Mouse (Mus musculus): ENCODE measurements around the gene Tuba4a. TPM values are rescaled to one million over a fixed set of nuclear protein-coding genes. Genes with fewer than 3 reads are reported as not detected.
"Not testable (repeated sequence)": the region's sequence is repeated elsewhere in the genome, so short reads cannot be mapped to it uniquely, and the experiment has no call there.

Tuba4a gene
- polyA plus RNA-seq, 1 experiment = 391 TPM

DNA sequence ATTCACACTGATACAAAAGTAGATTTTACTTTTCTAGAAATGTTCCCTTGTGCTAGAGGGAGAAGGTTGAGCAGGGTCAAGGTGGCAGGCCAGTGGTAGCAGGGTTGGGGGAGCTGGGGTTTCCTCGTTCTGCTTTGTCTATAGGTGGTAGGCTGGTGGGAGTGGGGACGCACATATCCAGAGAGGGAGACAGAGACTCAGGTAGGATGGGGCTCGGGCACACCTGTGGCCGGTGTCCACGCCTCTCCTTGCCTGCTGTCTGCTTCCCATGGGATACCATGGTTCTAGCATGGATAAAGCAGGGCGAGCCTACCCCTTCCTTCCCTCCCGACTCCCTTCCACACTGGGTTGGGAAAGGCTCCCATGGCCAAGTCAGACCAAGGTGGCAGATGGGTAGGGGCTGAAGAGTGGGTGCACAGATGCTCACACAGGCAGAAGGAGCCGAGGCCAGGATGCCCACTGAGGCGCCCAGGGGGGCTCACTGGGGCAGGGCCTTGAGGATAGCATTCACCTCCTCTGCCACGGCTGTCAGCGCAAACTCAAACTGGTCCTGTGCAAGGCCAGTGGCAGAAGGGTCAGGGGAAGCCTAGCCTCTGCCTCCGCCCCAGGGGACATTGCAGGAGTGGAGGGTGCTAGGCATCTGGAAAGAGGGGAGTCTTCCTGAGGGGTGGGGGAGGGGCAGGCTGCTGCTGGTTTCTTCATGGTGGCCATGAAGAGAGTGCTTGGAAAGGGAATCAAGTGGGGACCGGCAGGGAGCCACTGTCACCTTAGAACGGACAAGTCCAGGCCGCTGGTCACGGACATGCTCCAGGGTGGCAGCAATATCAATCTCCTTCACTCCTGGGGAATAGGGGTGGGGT is 27.6 kb upstream of the Tuba4a start:
- TF ChIP-seq POLR2A (IDR thresholded peaks at IDR 0.05; ENCODE audit: borderline replicate concordance, insufficient read depth, low read length) (no peak), CTCF (IDR thresholded peaks at IDR 0.05; ENCODE audit: borderline replicate concordance, insufficient read depth, low read depth, low read length) (no peak)
- peak overlapping the region; percentile 64; the same call in 1 of the 2 replicates for H3K27ac ChIP-seq (ENCODE audit: insufficient read depth, low read length)

GRCm38 (mm10) chr1:75244836-75245235 is 25.2 kb upstream of the Tuba4a start:
- TF ChIP-seq CTCF (IDR thresholded peaks at IDR 0.05; ENCODE audit: borderline replicate concordance, insufficient read depth, low read depth, low read length) = no peak
- no peak for TF ChIP-seq POLR2A (IDR thresholded peaks at IDR 0.05; ENCODE audit: borderline replicate concordance, insufficient read depth, low read length)
- no peak overlapping the region for H3K27ac ChIP-seq (ENCODE audit: insufficient read depth, low read length)
- H3K4me3 ChIP-seq (replicated peaks; ENCODE audit: insufficient read depth, low read depth, low read length) = no peak overlapping the region
- DNase-seq = peak; percentile 58 to 63
- WGBS = 18% methylated on average over 4 of the region's 4 CpGs
- peaks cover 26% of the 10 kb centered on the region for H3K4me1 ChIP-seq (ENCODE audit: control insufficient read depth, insufficient read depth, low read length)
- H3K27me3 ChIP-seq (ENCODE audit: control insufficient read depth, insufficient read depth, low read length) = no peaks in the 10 kb centered on the region

More for the DNA sequence above, 27.6 kb upstream of the Tuba4a start:
- Histone ChIP-seq H3K27me3 (ENCODE audit: control insufficient read depth, insufficient read depth, low read length) (no peaks in the 10 kb centered on the region), H3K4me3 (replicated peaks; ENCODE audit: insufficient read depth, low read depth, low read length) (no peak overlapping the region), H3K4me1 (ENCODE audit: control insufficient read depth, insufficient read depth, low read length) (peaks cover 40% of the 10 kb centered on the region)
- no peak for DNase-seq
- 64% methylated on average over 16 of the region's 16 CpGs for WGBS

DNA sequence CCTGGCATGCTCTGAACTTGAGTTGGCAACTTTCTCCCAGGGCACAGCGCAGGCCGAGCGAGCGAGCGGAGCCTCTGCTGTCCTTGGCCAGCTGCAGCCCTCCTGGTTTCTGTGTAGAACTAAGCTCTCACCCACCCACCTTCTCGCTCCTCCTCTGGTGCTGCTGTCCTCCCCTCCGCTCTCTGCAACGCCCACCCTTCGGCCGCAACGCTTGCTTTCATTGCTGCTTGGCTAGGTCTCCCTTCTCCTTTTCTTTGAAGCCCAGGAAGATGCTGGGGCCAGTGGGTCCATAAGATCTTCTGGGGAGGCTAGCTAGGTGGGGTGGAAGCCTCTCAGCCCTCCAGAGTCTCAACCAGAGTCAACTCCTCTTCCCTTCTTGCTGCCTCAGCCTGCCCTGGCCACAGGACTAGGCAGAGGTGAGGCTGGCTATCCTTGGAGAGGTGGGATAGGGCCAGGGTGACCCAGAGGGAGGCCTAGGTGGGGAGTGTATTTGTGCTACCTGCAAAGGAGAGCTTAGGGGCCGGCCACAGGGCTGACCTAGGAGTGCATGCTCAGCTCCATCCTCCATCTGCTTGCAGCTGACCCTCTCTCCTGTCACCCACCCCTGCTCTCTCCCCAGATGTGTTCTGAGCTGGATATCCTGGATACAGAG is 24.6 kb upstream of the Tuba4a start:
- H3K27ac ChIP-seq (ENCODE audit: insufficient read depth, low read length) = no peak overlapping the region
- WGBS = 78% methylated on average over 12 of the region's 12 CpGs
- no peak for TF ChIP-seq CTCF (IDR thresholded peaks at IDR 0.05; ENCODE audit: borderline replicate concordance, insufficient read depth, low read depth, low read length)
- TF ChIP-seq POLR2A (IDR thresholded peaks at IDR 0.05; ENCODE audit: borderline replicate concordance, insufficient read depth, low read length) = no peak
- peaks cover 31% of the 10 kb centered on the region for H3K4me1 ChIP-seq (ENCODE audit: control insufficient read depth, insufficient read depth, low read length)
- no peak for DNase-seq
- no peaks in the 10 kb centered on the region for H3K27me3 ChIP-seq (ENCODE audit: control insufficient read depth, insufficient read depth, low read length)
- no peak overlapping the region for H3K4me3 ChIP-seq (replicated peaks; ENCODE audit: insufficient read depth, low read depth, low read length)

DNA sequence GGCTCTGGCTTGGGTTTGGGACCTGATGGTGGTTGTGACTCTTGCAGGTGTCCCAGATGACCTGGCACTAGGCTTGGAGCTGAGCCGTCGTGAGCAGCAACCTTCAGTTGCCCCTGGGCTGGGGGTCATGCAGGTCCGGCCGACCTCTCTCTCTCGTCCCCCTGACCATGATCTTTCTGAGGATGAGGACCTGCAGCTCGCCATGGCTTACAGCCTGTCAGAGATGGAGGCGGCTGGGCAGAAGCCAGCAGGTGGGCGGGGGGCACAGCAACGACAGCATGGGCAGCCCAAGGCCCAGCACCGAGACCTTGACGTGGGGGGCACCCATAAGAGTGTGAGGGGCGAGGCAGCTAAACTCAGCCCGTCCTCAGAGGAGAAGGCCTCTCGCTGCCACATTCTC is 23.7 kb upstream of the Tuba4a start:
- Histone ChIP-seq H3K27ac (ENCODE audit: insufficient read depth, low read length) (no peak overlapping the region), H3K4me1 (ENCODE audit: control insufficient read depth, insufficient read depth, low read length) (peaks cover 35% of the 10 kb centered on the region), H3K4me3 (replicated peaks; ENCODE audit: insufficient read depth, low read depth, low read length) (no peak overlapping the region), H3K27me3 (ENCODE audit: control insufficient read depth, insufficient read depth, low read length) (no peaks in the 10 kb centered on the region)
- no peak for TF ChIP-seq CTCF (IDR thresholded peaks at IDR 0.05; ENCODE audit: borderline replicate concordance, insufficient read depth, low read depth, low read length)
- no peak for TF ChIP-seq POLR2A (IDR thresholded peaks at IDR 0.05; ENCODE audit: borderline replicate concordance, insufficient read depth, low read length)
- DNase-seq = no peak
- 85% methylated on average over 14 of the region's 14 CpGs for WGBS

- TF ChIP-seq CTCF (IDR thresholded peaks at IDR 0.05; ENCODE audit: borderline replicate concordance, insufficient read depth, low read depth, low read length) = no peak
- TF ChIP-seq POLR2A (IDR thresholded peaks at IDR 0.05; ENCODE audit: borderline replicate concordance, insufficient read depth, low read length) = no peak
- peak; percentile 63 to 79 for DNase-seq
- no peak overlapping the region for H3K4me3 ChIP-seq (replicated peaks; ENCODE audit: insufficient read depth, low read depth, low read length)
- no peaks in the 10 kb centered on the region for H3K27me3 ChIP-seq (ENCODE audit: control insufficient read depth, insufficient read depth, low read length)
- 23% methylated on average over 10 of the region's 10 CpGs for WGBS
- peaks cover 29% of the 10 kb centered on the region for H3K4me1 ChIP-seq (ENCODE audit: control insufficient read depth, insufficient read depth, low read length)
- H3K27ac ChIP-seq (ENCODE audit: insufficient read depth, low read length) = peak overlapping the region; percentile 77; the same call in 1 of the 2 replicates
Measured at GRCm38 (mm10) chr1:75239591-75239990, 19.9 kb upstream of the Tuba4a start.

- Histone ChIP-seq H3K27me3 (ENCODE audit: control insufficient read depth, insufficient read depth, low read length) (no peaks in the 10 kb centered on the region), H3K4me3 (replicated peaks; ENCODE audit: insufficient read depth, low read depth, low read length) (peak within 1 kb of the TSS; percentile 90), H3K27ac (ENCODE audit: insufficient read depth, low read length) (peak within 1 kb of the TSS; percentile 100), H3K4me1 (ENCODE audit: control insufficient read depth, insufficient read depth, low read length) (peaks cover 29% of the 10 kb centered on the region)
- peak; percentile 93 for TF ChIP-seq POLR2A (IDR thresholded peaks at IDR 0.05; ENCODE audit: borderline replicate concordance, insufficient read depth, low read length)
- TF ChIP-seq CTCF (IDR thresholded peaks at IDR 0.05; ENCODE audit: borderline replicate concordance, insufficient read depth, low read depth, low read length) = no peak
- DNase-seq = peak; percentile 93 to 95
- under 1% methylated on average over 64 of the region's 64 CpGs for WGBS
Measured at GRCm38 (mm10) chr1:75236117-75237050, 16.7 kb upstream of the Tuba4a start, which contains the start of gene Dnajb2. Dnajb2 (plus strand) TSS chr1:75236406.

DNA sequence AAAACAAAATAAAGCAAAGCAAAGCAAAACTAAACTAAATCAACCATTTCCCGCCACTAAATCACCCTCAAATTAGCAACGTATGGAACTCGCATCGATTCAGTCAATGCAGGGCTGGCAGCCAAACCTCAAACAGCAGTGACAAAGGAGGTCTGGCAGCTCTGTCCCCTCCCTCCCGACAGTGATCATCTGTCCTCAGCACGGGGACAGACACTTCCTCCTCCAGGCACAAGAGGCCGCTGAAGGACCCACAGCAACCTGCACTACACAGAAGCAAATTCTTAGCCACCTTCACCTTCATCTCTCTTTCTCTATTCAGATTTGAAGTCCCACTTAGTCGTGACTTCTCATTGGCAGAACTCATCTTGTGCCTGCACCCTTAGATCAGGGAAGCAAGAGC is 14.9 kb upstream of the Tuba4a start:
- Histone ChIP-seq H3K4me3 (replicated peaks; ENCODE audit: insufficient read depth, low read depth, low read length) (no peak overlapping the region), H3K27ac (ENCODE audit: insufficient read depth, low read length) (no peak overlapping the region), H3K4me1 (ENCODE audit: control insufficient read depth, insufficient read depth, low read length) (peaks cover 24% of the 10 kb centered on the region), H3K27me3 (ENCODE audit: control insufficient read depth, insufficient read depth, low read length) (no peaks in the 10 kb centered on the region)
- TF ChIP-seq POLR2A (IDR thresholded peaks at IDR 0.05; ENCODE audit: borderline replicate concordance, insufficient read depth, low read length) (no peak), CTCF (IDR thresholded peaks at IDR 0.05; ENCODE audit: borderline replicate concordance, insufficient read depth, low read depth, low read length) (peak; percentile 90)
- under 1% methylated on average over 8 of the region's 8 CpGs for WGBS
- DNase-seq = peak; percentile 84 to 89

GRCm38 (mm10) chr1:75232489-75232888 is 12.8 kb upstream of the Tuba4a start:
- WGBS = 78% methylated on average over 4 of the region's 4 CpGs
- H3K4me1 ChIP-seq (ENCODE audit: control insufficient read depth, insufficient read depth, low read length) = peaks cover 10% of the 10 kb centered on the region
- H3K27ac ChIP-seq (ENCODE audit: insufficient read depth, low read length); DNase-seq; H3K27me3 ChIP-seq (ENCODE audit: control insufficient read depth, insufficient read depth, low read length); H3K4me3 ChIP-seq (replicated peaks; ENCODE audit: insufficient read depth, low read depth, low read length): not testable (repeated sequence)
